Mouse (Mus musculus): ENCODE data around the gene Deup1.

Deup1 gene

GRCm38 (mm10) chr9:15533336-15534070 is 94.2 kb downstream of the Deup1 start:
- peak; percentile 28 to 35 for DNase-seq (ENCODE audit: low spot score in 2 of 2)

GRCm38 (mm10) chr9:15531204-15531603 is 96.5 kb downstream of the Deup1 start:
- DNase-seq (ENCODE audit: low spot score in 2 of 2) = no peak

DNA sequence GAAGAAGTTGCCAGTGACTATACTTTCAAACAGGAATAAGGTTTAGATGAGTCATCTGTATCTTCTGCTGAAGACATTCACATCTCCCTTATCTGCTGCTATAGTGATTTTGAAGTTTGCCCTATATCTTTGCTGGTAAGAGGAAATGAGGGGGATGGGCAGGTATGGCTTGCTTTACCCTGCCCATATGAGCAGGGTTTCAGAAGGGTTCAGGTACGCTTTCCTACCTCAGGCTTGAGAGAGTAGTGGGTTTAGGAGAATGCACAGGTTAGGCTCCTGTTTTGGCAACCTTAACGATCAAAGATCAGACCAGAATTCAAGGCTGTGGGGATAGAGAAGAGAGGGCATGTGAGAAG is 97.8 kb downstream of the Deup1 start:
- peak; percentile 45 to 62 for DNase-seq (ENCODE audit: low spot score in 2 of 2)

DNA sequence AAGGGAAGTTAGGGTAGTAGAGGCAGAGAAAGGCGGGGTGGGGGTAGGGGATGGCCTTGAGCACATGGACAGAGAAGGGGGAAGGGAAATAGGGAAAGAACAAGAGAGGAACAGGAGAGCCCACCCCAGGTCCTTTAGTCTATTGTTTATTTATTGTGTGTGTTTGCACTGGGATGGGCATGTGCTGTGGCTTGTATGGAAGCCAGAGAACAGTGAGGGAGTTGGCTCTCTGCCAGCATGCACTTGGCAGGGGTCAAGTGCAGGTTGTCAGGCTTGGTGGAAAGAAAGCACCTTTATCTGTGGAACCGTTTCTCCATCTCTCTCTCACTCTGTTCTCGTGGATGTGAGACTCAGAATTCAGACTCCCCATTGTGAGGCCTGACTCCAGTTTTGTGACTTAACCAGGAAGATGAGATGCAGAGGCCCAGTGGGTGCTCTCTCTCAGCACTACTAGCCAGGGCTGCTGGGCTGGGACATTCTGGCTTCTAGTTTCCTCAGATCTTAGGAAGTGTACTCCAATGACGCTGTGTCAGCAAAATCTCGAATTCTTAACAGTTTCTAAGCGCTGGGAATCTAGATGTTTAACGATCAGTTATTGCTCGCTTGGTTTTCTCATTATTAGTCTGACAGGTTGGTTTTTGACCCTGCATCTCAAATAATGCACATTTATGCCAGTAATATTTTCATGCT is 98.3 kb downstream of the Deup1 start:
- no peak for DNase-seq (ENCODE audit: low spot score in 2 of 2)

- DNase-seq (ENCODE audit: low spot score in 2 of 2) = no peak
Measured at GRCm38 (mm10) chr9:15528368-15528767, 99.4 kb downstream of the Deup1 start.

DNA sequence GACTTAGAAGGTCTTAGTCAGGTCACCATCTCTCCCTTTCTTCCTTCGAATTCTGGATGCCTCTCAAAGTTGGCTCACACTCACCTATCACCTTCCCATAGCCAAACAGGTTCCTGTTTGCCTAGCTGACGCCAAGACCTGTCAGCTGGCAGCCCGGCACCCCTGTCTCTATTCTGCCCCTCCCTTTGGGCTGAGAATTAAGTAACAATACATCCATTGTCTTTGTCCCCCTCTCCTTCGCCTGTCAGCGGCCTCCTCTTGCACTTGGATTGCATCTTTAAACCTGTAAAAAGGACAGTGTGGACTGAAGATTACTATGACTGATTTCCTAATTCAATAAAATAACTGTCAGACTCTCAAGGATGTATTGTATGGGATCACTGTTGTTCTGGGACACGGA is 99.9 kb downstream of the Deup1 start:
- DNase-seq (ENCODE audit: low spot score in 2 of 2) = no peak

GRCm38 (mm10) chr9:15526539-15526938 is 101.2 kb downstream of the Deup1 start:
- DNase-seq (ENCODE audit: low spot score in 2 of 2) = no peak

- DNase-seq (ENCODE audit: low spot score in 2 of 2) = no peak
Measured at GRCm38 (mm10) chr9:15525246-15525645, 102.5 kb downstream of the Deup1 start.

GRCm38 (mm10) chr9:15523646-15524045 is 104.1 kb downstream of the Deup1 start:
- no peak for DNase-seq (ENCODE audit: low spot score in 2 of 2)

DNA sequence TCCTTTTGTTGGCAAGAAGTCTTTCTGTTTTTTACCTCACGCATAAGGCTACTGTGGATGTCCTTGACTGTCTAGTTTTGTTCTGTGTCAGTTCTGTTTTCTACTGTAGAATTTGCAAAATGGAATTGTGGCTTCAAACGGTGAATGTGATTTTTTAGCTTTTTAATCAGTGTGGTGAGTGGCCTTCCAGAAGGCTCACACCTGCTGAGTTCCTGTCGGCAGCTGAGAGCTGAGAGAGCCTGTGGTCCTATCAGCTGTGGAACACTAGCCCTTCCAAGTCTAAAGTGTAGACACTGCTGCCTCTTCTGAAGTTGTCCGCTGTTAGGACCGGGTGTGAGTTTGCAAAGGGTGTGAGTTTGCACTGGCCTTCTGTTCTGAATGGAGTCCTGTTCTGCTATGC is 104.8 kb downstream of the Deup1 start:
- DNase-seq (ENCODE audit: low spot score in 2 of 2) = no peak

DNA sequence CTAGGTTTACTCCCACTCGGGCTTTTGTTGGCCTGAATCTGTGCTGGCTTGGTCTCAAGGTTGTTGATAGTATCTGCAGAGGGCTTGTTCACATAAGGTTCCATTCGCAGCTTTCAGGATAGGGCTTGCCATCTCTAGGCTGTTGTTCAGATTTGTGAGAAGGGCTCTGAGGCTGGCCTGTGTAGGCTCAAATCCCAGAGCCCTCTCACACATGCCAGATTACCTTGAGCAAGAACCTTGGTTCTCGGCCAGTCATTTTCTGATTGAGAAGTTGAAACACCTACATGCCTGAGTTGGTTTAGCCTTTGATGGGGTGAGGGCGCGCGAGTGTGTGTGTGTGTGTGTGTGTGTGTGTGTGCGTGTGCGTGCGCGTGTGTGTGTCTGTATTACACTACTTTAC is 105.4 kb downstream of the Deup1 start:
- no peak for DNase-seq (ENCODE audit: low spot score in 2 of 2)

DNA sequence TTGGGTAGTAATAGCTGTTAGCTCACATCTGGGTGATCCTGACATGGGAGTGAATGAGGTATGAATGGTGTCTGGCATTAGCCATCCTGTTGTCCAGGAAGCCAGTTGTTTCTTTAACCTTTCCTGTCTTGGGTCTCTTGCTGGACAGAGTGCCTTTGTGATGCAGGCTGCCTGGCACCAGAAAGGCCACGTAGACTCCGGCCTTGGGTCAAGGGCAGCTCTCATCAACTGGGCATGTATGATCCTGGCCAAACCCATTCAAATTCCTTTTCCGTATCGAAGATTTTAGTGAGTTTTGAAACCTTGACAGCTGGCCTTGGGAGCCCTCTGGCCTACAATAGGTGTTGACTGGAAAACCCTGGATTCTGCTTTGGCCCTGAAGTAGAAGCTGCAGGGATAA is 109.8 kb downstream of the Deup1 start:
- DNase-seq (ENCODE audit: low spot score in 2 of 2) = no peak

DNA sequence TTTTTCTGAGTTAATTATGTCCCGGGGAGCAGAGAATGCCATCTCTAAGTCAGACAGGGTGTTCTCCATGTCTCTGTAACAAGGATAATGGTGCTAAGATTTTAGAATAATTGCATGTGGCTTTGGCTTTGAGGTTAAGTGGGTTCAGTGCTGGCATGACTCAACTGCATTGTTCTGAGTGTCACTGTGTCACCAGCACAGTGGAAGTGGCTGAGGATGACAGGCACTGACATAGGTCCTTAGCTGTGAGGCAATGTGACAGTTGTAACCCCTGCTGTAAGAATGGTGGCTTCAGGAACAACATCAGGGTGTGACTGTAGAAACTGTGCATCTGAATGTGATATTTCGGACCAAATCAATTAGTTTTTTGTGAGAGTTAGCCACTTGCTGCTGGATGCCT is 111.7 kb downstream of the Deup1 start:
- DNase-seq (ENCODE audit: low spot score in 2 of 2) = no peak

DNA sequence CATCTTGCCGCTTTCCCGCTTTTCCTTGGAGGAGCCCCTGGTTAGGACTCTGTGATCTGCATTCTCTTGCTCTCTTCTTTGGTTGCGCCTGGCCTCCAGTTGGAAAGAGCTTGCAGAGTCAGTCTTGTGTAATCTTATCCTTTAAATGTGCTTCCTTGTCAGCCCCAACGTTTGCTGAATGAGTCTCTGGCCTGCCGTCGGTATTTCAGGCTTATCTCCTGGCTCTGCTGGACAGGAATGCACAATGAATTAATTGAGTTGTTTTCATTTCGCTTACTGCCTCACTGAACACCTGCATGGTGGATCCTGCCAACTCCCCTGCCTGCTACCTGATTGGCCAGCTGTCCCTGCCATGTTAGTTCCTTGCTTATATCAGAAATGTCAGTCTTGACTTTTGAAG is 114.8 kb downstream of the Deup1 start:
- no peak for DNase-seq (ENCODE audit: low spot score in 2 of 2)

DNA sequence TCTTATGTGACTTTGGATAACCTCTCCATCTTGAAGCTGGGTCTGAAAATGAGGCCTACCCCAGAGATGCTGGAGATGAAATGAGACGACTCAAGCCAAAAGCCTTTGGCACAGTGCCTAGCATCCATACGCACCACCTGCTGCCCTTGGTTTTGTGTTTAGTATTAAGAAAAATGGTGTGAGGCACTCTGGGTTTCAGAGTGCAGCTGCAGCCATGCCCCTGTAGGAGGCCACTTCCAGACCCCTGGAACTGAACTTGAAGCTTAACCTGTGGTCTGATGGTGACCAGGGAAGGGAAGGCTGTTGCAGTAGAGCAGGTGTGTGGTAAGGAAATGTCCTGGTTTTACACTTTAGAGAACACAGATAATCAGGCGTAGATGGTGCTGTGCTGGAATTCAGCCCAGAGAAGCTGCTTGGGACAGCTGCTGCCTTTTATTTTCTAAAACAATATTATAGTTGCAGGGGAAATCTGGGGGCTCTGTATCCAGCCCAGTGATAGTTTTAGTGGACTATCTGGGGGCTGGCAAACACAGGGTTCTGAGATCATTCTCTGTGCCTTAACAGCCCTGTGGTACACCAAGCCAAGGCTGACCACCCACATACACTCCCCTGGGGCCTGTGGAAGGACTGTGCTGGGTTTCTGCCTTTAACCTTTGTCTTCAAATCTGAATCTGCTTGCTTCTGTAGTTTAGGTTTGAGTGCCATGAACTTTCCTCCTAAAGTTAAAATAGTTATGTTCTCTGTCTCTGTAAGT is 117.0 kb downstream of the Deup1 start:
- DNase-seq (ENCODE audit: low spot score in 2 of 2) = no peak
